Mouse (Mus musculus) adrenal gland, postnatal 10 days (tissue): ENCODE data around the gene Paics. TPM values are rescaled to one million over a fixed set of nuclear protein-coding genes. Genes with fewer than 3 reads are reported as not detected.

ENCODE experiments used
- DNase-seq: peaks from one replicate; pipeline ENCODE4 v3.0.0; 2021; ENCODE audit warnings: mixed read lengths
- total RNA-seq, 2 experiments: library from RNA; stranded (reverse); gene quantifications; 2 replicates each; pipeline ENCODE4 v1.2.3; 2021

The Paics gene
- total RNA-seq, 2 experiments from 2014 or later = 193 to 202 TPM

DNA sequence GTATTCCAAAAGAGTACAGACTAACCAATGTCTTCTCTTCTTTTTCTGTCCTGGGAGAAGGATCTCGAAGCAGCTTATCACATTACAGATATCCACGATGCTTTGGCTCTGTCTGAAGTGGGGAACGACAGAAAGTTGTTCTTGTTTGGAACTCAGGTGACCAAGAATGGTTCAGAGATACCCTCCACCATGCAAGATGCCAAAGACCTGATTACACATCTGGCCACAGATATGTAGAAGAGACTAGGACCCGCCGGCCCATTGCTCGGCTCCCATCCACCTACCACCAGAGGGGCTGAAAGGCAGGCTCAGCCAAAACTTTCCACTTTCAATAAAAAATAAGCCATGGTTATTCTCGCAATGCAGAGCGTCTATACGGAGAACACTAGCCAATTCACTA lies 59.2 kb downstream of the Paics start:
- no peak for DNase-seq

DNA sequence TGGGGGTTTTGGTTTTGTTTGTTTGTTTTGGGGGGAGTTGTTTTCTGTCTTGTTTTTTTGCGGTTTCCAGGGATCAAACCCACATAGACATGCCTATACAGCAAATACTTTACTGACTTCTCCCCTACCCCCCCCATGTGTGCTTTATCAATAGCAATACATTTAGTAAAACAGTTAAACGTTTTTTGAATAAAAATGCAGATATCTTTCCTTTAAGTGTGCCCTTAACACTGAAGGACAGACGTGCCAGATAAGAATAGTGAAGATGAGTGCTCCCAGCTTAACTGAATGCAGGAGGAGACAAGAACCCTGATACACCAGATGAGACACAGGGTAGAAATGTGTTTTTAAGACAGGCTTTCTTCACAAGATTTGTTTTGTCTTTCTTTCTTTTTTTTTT lies 60.0 kb downstream of the Paics start:
- no peak for DNase-seq

DNA sequence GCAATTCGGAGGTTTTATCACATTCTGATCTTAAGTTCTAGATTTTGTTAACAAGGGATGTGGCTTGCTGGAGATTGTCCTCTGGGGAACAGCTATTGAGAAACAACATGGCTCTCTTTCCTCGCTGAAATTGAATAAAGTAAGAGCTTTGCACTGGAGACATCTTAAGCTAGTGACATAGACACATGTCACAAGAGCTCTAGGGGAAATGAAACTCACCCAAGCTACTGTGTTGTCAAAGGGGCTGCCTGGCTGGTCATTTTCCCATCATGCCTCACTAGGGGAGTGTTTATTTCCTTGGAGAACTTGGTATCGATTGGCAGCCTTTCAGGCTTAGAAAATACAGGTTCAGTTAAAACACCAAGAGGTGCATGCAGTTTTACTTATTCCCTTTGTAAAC lies 62.1 kb downstream of the Paics start:
- DNase-seq = no peak

DNA sequence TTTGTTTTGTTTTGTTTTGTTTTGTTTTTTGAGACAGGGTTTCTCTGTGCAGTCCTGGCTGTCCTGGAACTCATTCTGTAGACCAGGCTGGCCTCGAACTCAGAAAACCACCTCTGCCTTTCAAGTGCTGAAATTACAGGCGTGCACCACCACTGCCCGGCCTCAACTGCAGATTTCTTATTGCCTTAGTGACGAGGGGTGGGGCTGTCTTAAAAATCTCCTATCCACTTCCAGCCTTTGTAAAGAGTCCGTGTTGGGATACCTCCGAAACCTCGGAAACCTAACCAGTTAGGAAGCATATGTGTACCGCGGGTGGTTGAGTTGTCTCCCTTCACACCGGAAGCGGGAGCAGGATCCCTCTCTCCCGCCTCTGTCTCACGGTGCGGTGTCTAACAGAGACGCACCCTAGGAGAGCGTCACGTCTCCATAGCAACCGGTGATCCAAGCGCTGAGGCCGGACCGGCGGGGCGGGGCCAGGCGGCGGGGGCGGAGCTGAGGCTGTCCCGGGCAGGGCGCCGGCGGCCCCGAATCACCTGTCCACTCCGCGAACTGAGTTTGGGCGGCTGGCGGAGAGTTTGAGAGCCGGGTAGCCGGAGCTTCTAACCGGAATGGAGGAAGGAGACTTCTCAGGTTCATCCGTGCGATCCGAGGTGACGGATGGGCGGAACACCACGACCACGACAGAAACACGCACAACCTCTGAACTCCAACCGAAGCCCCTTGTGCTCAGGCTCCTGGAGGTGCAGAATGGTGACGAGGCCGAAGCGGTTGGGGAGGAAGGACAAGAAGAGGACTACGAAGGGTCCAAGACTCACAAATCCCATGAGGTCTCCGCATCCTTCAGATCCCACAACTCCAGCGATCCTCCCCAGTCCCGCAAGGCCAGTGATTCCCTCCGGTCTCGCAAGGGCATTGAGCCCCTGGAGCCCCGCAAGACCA lies 64.7 kb downstream of the Paics start, which contains the start of gene Thegl:
TSS of gene Thegl (plus strand) at position 480 of the 939 bp plus-strand sequence.
- peak; percentile 89 for DNase-seq

Other genes with a start within 250 kb of the Paics start
- gene Aasdh, start 45.8 kb upstream of the Paics start, total RNA-seq = 10 to 100 TPM; 17.4 to 25.7 TPM
- 10 to 100 TPM; 22.4 to 27.0 TPM for gene Ppat, start 271 bp downstream of the Paics start, total RNA-seq
- gene Srp72, start 23.4 kb downstream of the Paics start, total RNA-seq = 100 to 1,000 TPM; 128 to 131 TPM
- gene Arl9, start 52.7 kb downstream of the Paics start, total RNA-seq = under 1 TPM in 1 of 2 experiments, not detected in 1; 0.73 TPM
- not detected for gene Thegl, start 64.7 kb downstream of the Paics start, total RNA-seq
- gene Hopx, start 163.8 kb downstream of the Paics start, total RNA-seq = 10 to 100 TPM in 1 of 2 experiments, 1 to 10 TPM in 1; 9.8 to 11.1 TPM